Mouse (Mus musculus) gastrocnemius, adult 8-10 months (tissue): ENCODE data around the gene Samd11. TPM values are rescaled to one million over a fixed set of nuclear protein-coding genes. Genes with fewer than 3 reads are reported as not detected.
A peak's percentile ranks its signal among the peaks of the same experiment; 100 is the strongest.

Source experiments
- DNase-seq, 2 experiments: peaks; one replicate each; pipeline ENCODE4 v3.0.0; 2022; ENCODE audit warnings: low spot score in 2 of 2
- total RNA-seq, 4 experiments: library from RNA; stranded (reverse); gene quantifications; 2 replicates each; pipeline ENCODE4 v1.2.4; 2022

Gene Samd11
- not detected for total RNA-seq

DNA sequence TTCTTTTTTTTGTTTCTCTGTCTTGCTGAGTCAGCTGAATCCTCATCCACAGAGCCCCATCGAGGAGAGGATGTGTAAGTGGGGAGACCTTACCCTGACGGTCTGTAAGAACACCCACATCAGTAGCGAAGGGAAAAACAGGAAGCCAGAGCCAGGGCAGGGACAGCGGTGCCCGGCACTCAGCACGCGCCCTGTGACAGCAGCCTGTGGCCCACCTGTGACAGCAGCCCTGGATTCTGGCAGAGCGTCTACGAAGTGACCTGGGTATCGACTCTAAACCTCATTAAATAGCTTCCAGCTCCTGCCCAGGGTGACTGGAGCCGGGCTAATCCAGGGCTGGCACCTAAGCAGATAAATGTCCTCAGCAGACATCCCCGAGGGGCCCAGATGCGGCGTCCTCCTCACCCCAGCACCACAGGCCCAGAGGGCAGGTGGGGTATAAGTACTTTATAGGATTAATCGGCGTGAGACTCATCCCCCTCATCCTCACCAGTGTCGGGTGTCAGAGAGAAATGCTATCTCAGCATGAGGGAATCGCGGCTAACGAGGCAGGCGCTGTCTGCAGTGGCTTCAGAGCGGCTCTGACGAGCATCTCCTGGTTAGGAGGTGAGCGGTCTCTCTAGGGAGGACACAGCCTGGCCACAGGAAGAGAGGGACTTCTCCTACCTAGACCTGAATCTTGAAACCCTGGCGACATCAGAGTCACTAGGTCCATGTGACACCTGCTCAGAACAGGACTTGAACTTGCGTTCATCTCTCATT lies at the start of gene Samd11:
Samd11 (minus strand) TSS at position 580 of the 762 bp plus-strand sequence.
- no peak for DNase-seq

GRCm38 (mm10) chr4:156254361-156255077 lies 938 bp downstream of the Samd11 start:
- no peak for DNase-seq

- no peak for DNase-seq
Observed at GRCm38 (mm10) chr4:156253043-156253442, 2.4 kb downstream of the Samd11 start.

DNA sequence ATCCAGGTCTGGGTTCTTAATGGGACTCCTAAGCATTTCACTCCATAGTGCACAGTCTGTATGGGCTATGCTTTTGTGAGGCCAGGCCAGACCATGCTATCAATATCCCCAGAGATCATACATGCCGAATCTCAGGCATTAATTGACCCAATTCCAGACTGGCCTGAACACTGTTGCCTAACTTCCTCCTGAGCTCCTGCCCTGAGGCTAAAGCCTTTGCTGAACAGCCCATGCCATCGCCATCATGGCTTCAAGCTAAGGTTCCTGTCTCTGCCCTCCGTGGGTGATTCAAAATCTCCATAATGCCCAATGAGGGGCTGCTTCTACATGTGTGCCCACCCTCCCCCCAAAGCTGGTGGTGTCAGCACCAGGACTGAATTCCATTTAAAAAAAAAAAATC lies 2.8 kb downstream of the Samd11 start:
- no peak for DNase-seq

- no peak for DNase-seq
Observed at GRCm38 (mm10) chr4:156252140-156252539, 3.3 kb downstream of the Samd11 start.

DNA sequence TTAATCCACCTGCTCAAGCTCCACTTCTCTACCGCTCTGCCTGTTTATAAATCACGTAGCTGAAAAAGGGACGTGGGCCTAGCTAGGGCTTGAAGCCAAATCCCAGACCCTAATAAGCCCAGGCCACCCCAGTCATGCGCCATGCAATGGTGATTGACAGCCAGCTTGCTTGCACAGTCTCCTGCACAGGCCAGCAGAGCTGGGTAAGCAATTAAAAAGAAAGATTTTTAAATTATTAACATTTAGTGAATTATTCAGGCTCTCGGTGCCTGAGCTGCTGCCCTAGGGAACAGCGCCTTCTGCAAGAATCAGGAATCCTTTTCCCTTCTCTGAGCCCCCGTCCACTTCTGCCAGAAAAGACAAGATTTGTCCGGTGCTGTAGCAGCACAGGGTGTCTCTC lies 4.4 kb downstream of the Samd11 start:
- no peak for DNase-seq

DNA sequence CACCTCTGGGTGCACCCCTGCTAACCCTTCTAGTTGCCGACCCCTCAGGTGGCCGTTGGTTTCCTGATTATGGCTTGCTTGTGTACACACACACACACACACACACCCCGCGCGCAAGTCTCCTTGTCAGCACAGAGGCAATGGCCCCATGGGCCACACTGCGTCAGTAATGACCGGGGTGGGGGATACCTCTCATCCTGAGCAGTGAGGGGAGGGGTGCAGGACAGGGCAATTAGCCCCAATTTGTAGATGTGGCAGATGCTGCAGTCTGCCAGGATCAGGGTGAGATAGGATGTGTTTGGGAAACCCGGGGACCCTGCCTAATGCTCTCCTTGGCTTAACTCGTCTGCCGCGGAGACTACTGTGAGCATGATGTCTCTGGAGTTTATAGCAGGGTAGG lies 5.9 kb downstream of the Samd11 start:
- DNase-seq = no peak

- no peak for DNase-seq
Observed at GRCm38 (mm10) chr4:156236651-156237447, 18.6 kb downstream of the Samd11 start.

- DNase-seq = peak; percentile 71 to 80
Observed at GRCm38 (mm10) chr4:156235808-156236533, 19.5 kb downstream of the Samd11 start, which contains the start of gene Noc2l. Gene Noc2l, plus strand, starts transcription at chr4:156236010.

DNA sequence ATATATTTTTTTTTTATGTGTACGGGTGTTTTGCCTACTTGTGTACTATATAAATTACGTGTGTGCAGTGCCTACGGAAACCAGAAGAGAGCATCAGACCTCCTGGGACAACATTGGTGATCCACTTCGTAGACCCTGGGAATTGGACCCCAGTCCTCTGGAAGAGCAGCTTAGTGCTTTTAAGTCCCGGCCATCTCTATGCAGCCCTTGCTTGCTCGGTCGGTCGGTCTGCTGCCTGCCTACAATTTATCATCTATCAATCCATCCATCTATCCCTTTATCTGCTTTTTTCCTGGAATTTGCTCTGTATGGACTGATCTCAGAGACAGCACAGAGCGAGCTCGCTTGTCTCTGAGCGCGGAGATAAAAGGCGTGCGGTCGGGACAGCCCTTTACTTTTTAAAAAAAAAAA lies 20.1 kb downstream of the Samd11 start:
- no peak for DNase-seq

DNA sequence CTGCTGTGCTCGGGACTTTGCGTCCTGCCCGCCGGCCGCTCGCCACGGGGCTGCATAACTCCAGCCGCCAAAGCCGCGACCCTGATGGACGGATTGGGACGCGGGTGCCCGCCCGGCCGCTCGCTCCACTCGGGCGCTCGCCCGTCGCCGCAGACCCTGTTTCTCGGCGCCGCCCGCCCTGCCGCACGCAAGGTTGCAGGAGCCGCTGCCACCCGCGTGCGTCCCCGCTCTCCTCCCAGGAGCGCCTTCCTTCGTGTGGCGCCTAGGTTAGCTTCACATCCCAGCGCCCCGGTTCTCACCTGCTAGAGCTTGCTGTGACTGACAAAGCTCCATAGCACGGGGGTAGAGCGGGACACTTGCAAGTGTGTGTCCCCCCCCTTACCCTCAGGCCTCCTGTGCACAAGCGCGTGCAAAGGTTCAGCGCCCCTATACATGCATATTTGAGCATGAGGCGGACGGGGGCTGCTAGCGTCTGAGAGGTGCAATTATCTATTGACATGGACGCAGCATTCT lies 20.7 kb downstream of the Samd11 start, which contains the start of gene Plekhn1:
Plekhn1 (minus strand) TSS at position 157 of the 513 bp plus-strand sequence.
- peak; percentile 44 to 55 for DNase-seq

GRCm38 (mm10) chr4:156234021-156234501 lies 21.4 kb downstream of the Samd11 start:
- DNase-seq = no peak

GRCm38 (mm10) chr4:156228393-156229024 lies 26.9 kb downstream of the Samd11 start:
- no peak for DNase-seq

DNA sequence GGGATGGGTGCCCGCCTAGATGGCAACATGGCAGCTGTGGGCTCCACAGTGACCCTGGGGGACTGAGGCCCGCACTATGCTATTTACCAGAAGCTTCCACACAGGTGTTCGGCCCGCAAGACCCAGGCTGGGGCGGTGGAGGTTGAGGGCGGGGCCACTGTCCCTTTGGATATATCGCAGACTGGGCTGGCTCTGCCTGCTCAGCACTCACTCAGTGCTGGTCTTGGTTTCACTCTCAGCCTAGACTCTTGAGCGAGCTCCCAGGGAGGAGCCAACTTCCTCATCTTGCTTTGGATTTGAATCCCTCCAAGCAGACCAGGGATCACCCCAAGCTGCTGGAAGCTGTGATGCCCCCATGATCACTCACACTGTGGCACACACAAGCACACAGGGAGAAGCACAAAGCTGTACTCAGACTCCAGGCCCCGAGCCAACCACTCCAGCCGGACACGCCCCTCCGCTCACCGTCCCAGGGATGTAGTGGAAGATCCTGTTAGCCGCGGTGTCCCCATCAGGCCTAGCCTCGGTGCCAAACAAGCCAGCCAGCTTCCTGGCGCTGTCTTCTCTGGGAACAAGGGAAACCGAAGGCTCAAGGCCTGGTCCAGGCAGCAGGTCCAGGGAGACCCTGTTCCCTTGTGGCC lies 27.6 kb downstream of the Samd11 start:
- DNase-seq = no peak

- DNase-seq = no peak
Observed at GRCm38 (mm10) chr4:156224276-156224675, 31.2 kb downstream of the Samd11 start.

- DNase-seq = peak in 1 of 2 experiments; percentile 42
Observed at GRCm38 (mm10) chr4:156219936-156220335, 35.5 kb downstream of the Samd11 start.

GRCm38 (mm10) chr4:156217838-156218237 lies 37.6 kb downstream of the Samd11 start:
- peak in 1 of 2 experiments; percentile 37 for DNase-seq

DNA sequence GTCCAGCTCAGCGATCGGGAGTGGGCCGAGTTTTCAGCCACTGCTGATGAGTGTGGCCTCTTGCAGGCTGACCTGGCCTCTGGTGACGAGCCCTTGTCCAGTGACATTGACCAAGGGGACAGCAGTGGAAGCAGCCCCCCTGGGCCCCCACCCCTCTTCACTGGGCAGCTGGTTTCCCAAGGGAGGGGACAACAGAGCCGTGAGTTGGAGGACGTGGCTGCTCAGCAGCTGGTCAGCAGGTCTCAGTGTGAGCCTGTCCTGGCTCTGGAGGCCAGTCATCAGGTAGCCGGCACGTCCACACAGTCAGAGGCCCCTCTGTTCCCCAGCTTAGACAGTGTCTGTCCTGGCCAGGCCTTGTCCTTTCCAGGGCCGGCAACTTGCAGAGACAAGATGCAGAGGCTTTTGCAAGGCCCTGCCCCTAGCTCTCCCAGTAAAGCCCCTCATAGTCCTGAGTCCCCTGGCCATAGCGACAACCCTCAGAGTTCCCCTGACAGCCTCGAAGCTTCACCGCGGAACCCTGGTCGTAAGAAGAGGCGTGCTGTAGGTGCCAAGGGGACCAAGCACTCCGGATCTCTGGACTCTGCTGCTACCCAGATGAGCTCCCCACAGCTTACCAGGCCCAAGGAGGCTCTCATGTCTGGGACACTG lies 38.3 kb downstream of the Samd11 start:
- peak in 1 of 2 experiments; percentile 37 for DNase-seq

GRCm38 (mm10) chr4:156216196-156216595 lies 39.3 kb downstream of the Samd11 start:
- DNase-seq = no peak
